Mouse (Mus musculus) NIH3T3 (cell line): ENCODE results near the gene Mndal.
"Not testable (repeated sequence)": the region's sequence is repeated elsewhere in the genome, so short reads cannot be mapped to it uniquely, and the experiment has no call there.

ENCODE experiments used
- DNase-seq: peaks from one replicate; pipeline ENCODE4 v3.0.0-alpha.2; 2012; ENCODE audit warnings: low read depth

The Mndal gene

DNA sequence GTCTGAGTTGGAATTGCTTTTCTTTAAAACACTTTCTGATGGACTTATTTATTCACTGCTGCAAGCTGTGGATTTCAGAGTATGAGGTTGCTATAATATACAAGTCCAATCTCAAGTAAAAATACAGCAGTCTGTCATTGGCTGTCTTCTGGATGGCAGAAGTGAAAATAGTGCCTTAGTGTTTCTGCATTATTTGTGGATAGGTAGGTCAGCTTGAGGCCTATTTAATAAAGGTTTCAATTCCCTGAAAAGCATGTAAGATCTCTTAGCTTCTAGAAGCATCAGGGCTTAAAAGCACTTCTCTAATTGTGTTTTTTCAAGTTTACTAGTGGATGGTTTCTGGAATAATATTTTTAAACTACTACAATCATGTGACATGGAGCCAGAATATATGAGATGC is 52.5 kb downstream of the Mndal start:
- DNase-seq = not testable (repeated sequence)

DNA sequence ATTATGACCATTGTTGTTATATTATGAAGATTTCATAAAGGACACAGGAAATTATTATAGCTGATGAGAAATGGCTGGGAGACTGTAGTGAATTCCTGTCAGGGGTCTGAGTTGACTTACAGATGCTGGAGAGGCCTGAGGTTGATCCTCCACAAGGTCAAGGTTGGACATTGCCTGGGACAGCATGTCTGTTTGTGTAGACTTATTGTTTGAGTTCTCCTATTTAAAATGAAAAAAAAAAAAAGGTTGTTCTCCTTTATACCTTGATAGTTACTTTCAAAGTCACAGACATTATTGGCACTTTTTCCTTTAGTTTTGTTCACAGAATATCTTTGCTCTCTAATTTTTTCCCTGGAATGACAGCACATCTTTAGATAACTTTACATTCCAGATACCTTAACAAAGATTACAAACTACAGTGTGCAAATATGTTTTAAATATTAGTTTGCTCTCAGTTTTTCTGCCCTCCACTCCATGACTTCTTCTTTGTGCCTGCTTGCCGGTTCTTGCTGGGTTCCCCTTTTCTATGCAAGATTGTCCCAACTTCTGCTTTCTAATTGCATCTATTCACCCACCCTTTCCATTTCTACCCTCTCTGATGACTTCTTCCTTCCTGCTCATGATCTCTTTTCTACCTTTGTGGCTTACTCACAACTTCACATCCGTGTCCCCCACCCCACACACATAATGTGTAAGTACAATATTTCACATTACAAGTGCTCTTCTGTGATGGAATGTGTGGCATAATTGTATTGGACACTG is 55.1 kb downstream of the Mndal start:
- not testable (repeated sequence) for DNase-seq

DNA sequence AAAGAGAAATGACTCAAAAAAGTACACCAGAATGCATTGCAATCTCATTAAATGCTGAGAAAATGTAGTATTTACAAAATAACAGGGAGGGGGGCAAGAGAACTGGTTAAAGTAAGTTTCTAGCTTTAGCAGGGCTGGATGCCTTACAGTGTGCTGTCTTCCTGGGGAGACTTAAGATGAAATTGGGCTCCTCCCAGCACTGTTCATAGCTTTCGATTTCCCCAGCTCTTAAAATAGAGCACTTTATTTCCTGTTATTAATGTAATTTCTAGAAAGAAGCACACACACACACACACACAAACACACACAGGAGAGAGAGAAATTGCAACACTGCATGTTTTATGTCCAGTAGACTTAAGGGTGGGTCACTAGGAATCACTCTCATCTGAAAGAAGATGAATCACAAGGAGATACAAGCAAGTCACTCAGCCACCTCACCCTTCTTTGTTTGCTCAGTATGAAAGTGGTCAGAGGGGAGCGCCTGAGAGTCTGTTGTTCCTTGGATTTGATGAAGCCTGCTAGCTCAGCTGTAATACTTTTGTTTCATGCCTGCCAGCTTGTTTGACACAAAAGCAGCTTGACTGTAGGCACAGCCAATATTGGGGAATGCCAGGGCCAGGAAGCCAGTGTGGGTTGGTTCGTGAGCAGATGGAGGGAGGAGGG is 62.2 kb downstream of the Mndal start:
- peak; percentile 47 for DNase-seq

DNA sequence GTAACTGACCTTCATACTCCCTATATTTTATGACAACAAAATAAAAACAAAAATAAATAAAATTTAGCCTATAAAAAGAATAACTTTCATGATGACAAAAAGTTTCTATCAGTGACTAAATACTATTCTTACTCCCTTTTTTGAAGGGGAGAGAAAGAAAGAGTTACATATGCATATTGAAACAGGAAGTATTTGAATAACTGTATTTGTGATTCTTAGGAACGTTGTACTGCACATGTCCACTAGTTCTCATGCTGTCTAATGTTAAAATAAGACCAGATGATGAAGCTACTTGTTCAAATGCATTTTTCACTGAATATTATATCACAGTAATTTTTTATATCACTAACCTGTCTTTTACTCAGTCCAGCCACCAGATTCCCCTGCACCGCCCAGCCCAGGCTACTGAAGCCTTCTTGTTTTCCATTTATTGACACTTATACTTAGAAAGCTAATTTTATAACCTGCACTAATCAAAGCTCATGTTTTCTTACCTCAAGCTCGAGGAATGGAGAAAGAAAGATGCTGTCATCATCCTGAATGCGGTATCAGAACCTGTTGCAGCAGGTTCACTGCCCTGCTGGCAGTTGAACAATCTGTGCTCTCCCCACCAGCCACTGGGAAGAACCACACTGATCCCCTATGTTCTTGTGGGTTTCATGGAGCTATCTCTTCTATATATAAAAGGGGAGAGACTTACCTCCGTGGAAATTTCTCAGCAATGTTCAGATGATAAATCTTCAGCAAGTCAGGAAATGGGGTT is 62.9 kb downstream of the Mndal start:
- not testable (repeated sequence) for DNase-seq

DNA sequence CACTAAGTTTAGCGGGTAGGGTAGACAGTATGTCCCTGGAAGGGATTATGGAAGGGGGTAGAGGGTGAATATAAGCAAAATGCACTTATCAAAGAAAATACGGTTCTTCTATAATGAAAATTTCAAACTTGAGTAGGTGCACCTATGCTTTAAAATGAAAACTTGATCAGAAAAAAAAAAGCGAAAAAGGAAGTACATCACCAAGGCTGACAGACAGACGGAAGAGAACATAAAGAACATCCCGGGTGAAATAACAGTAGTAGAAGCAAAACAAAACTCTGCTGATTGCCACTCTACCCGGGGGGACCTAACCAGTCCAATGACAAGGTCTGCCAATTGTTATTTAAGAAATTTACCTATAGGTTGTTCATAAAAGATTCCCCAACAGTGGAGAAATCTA is 64.0 kb downstream of the Mndal start:
- DNase-seq = not testable (repeated sequence)

DNA sequence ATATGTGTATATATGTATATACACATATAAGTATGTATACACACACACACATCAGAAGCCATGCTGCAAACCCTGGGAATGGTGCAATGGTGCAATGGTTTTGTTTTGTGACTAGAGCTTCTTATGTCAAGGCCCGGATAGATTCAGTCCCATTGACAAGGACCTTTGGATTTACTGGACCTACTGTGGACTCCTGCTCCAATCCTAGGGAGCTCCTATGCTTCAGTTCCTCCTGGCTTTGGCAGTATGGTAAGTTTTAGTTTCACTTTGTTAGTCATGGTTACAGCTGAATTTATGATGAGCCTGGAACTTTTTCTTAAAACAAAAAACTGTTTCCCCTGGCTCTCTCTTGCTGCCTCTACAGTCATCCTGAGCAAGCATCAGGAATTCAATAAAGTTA is 65.2 kb downstream of the Mndal start:
- peak; percentile 52 for DNase-seq

DNA sequence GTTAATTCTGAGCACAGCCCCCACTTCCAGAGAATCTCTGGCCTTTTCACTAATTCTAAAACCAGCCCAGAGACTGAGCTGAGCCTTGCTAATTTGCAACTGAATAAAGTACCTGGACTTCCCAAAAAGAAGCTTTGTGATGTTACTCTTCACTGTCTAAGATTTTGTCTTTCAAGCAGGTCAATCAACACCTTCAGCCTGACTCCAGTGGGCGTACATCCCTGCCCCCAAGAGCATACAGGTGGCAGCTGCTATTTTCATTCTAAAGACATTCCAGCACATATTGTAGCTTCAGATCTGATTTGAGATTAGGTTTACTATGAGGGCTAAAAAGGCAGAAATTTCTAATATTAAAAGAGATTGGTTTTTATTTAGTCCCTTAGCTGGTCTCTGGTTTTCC is 73.7 kb downstream of the Mndal start:
- not testable (repeated sequence) for DNase-seq

DNA sequence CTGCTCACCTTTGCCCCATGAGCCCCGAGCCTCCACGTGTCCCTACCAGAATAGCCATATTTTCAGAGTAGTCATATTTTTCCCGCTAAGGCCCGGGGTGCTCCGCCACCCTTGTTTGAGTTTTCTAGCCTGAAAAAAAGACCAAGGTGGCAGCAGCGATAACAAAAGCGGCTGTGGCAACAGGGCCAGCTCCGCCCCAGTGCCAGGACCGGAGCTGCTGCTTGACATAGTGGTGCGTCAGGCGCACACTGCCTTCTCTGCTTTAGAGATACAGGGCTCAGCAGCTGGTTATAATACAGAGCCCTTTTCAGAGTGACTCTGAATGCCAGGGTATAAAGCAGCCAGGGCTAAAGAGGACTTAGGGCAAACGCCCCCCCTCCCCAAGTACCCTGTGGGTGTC is 75.8 kb downstream of the Mndal start:
- DNase-seq = no peak

DNA sequence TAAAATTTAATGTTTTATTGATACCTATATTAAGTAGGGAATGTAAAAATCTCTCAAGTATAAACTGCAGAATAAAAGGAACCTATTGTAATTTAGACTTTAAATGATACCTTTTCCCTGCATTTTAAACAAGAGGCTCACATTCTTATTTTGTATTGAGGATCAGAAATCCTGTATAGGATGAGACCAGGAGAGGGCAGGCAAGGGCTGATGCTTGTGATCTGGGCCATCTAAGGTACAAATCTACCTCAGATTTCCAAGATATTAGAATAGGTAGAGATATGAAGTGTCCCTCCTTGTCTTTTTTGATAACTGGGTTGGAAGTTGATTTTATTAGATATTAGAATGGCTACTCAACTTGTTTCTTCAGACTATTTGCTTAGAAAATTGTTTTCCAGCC is 88.6 kb downstream of the Mndal start:
- DNase-seq = peak; percentile 46

DNA sequence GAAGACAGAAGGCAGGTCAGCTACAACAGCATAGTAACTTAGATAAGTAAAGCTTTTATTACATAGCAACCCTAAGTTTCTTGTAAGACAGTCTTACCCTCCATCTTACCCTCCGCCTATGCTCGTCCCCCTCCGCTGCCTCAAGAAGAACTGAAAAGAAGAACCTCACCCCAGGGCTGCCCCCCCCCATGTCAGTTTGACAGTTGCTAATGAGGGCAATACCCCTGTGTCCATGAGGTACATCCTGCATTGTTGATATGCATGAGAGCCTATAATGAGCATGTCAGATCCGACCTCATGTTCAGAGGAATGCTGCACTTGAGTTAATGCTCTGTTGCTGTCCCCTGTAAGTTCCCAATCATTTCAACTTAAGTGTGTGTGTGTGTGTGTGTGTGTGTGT is 89.4 kb downstream of the Mndal start:
- DNase-seq = not testable (repeated sequence)

DNA sequence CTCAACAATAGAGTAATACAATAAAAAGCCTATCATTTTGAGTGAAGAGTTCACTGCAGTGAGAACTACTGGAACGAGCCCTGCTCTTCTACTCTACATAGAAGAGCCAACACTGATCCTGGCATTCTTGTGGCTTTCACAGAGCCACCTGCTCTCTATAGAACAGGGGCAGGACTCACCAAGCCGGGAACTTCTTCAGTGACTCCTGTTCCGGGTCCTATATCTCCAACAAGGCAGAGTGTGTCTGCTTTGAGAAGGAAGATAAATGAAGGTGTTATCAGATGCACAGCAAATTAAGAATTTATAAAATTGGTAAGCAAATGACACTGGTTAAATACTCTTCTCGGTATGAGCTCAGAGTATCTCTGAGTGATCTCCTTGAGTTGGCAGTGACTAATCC is 96.1 kb downstream of the Mndal start:
- not testable (repeated sequence) for DNase-seq

DNA sequence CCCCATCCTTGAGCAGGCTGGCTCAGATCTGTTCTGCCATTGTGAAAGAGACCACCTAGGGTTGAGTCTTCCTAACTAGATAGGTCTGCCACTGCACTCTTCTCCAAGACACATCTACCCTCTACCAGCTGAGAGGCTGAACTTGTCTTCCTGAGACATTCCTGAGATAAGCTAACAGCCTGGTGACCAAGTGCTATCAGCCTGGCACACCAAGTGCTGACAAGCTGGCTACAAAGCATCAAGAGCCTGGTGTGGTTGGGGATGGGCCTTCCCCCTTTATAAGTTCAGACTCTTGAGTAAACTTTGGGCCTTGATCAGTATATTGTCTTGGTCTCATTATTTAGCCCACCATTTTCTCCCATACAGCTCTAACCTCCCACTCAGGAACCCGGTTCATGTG is 97.5 kb downstream of the Mndal start:
- no peak for DNase-seq

DNA sequence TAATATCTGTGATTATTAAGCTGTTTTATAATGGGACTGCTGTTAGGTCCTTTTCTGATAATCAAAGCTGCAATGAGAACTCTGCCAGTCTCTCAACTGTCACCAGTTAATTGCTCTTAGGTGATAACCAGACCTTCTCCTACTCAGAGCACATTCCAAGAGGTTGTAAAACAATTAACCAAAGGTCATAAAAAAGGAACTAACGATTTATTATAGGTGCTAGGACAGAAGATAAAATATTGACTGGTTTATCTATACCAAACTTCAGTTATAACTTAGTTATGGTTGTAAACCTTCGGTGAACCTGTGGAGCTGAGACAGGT is 120.8 kb downstream of the Mndal start:
- DNase-seq = not testable (repeated sequence)

DNA sequence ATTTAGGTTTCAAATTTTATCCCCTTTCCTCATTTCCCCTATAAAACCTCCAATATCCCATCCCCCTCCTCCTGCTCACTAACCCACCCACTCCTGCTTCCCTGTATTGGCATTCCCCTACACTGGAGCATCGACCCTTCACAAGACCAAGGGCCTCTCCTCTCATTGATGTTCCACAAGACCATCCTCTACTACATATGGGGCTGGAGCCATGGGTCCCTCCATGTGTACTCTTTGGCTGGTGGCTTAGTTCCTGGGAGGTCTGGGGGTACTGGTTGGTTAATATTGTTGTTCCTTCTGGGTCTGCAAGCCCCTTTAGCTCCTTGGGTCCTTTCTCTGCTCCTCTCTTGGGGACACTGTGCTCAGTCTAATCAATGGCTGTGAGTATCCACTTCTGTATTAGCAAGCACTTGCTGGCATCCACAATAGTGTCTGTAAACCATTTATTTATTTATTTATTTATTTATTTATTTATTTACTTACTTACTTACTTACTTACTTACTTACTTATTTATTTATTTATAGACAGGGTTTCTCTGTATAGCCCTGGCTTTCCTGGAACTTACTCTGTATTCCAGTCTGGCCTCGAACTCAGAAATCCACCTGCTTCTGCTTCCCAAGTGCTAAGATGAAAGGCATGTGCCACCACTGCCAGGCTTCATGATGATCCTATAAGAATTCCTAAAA is 121.4 kb downstream of the Mndal start:
- DNase-seq = not testable (repeated sequence)

DNA sequence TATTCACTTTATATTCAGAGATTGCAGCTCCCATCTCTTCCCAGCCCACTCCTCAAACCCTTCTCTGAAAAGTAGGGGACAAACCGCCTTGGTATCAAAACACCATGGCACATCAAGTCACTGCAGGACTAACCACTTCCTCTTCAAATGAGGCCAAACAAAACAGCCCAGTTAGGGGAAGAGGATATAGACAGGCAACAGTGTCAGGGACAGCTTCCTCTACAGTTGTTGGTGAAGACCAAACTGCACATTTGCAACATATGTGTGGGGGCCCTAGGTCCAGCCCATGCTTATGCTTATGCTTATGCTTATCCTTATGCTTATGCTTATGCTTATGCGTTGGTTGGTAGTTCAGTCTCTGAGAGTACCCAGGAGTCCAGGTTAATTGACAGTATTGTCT is 133.0 kb downstream of the Mndal start:
- not testable (repeated sequence) for DNase-seq

DNA sequence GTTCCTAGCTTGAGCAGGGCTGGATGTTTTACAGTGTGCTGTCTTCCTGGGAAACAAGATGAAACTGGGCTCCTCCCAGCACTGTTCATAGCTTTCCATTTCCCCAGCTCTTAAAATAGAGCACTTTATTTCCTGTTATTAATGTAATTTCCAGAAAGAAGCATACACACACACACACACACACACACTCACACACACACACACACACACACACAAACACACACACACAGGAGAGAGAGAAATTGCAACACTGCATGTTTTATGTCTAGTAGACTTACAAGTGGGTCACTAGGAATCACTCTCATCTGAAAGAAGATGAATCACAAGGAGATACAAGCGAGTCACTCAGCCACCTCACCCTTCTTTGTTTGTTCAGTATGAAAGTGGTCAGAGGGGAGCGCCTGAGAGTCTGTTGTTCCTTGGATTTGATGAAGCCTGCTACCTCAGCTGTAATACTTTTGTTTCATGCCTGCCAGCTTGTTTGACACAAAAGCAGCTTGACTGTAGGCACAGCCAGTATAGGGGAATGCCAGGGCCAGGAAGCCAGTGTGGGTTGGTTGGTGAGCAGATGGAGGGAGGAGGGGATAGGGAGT is 139.5 kb downstream of the Mndal start:
- DNase-seq = peak; percentile 27

DNA sequence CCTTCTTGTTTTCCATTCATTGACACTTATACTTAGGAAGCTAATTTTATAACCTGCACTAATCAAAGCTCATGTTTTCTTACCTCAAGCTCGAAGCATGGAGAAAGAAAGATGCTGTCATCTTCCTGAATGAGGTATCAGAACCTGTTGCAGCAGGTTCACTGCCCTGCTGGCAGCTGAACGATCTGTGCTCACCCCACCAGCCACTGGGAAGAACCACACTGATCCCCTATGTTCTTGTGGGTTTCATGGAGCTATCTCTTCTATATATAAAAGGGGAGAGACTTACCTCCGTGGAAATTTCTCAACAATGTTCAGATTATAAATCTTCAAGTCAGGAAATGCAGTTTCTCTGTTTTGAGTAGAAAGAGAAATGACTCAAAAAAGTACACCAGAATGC is 140.1 kb downstream of the Mndal start:
- peak; percentile 1 for DNase-seq

DNA sequence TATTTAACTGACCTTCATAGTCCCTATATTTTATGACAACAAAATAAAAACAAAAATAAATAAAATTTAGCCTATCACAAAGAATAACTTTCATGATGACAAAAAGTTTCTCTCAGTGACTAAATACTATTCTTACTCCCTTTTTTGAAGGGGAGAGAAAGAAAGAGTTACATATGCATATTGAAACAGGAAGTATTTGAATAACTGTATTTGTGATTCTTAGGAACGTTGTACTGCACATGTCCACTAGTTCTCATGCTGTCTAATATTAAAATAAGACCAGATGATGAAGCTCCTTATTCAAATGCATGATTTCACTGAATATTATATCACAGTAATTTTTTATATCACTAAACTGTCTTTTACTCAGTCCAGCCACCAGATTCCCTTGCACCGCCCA is 140.5 kb downstream of the Mndal start:
- DNase-seq = not testable (repeated sequence)
